Mouse (Mus musculus): ENCODE measurements around the gene Mapk14.

- TF ChIP-seq USF2 (IDR thresholded peaks at IDR 0.05; ENCODE audit: borderline replicate concordance in 1 of 2, insufficient read depth in 1 of 2, low read depth in 1 of 2, low read length in 2 of 2) (no peak), CTCF (IDR thresholded peaks at IDR 0.05 in 2 of 3, conservative IDR thresholded peaks at IDR 0.05 in 1 of 3; ENCODE audit: control insufficient read depth in 1 of 3, insufficient read depth in 1 of 3, low read depth in 2 of 3, low read length in 3 of 3, poor library complexity in 1 of 3, severe bottlenecking in 1 of 3) (no peak)
Observed at GRCm38 (mm10) chr17:28745773-28746172, 54.6 kb downstream of the Mapk14 start.
